Mouse (Mus musculus) layer of hippocampus, adult 2 months (tissue): ENCODE data around the gene Txndc2. TPM values are rescaled to one million over a fixed set of nuclear protein-coding genes. Genes with fewer than 3 reads are reported as not detected.

Source experiments
- DNase-seq, 2 experiments: peaks; one replicate each; pipeline ENCODE4 v3.0.0; 2022; ENCODE audit warnings: low spot score in 2 of 2
- H3K27ac ChIP-seq: fragments of 200-600 bp; 2 replicates; pipeline ENCODE4 v1.8.1; 2022
- H3K4me3 ChIP-seq: fragments of 200-600 bp; 2 replicates; pipeline ENCODE4 v1.8.1; 2022; ENCODE audit warnings: mild to moderate bottlenecking
- CTCF ChIP-seq: fragments of 200-600 bp; conservative IDR thresholded peaks from 2 replicates; pipeline ENCODE4 v1.8.1; 2022; ENCODE audit warnings: antibody characterized with exemption, mild to moderate bottlenecking, moderate library complexity
- total RNA-seq, 2 experiments: library from RNA; stranded (reverse); gene quantifications; 2 replicates each; pipeline ENCODE4 v1.2.3; 2021

Txndc2 gene
- total RNA-seq, 2 experiments from 2014 or later = not detected

DNA sequence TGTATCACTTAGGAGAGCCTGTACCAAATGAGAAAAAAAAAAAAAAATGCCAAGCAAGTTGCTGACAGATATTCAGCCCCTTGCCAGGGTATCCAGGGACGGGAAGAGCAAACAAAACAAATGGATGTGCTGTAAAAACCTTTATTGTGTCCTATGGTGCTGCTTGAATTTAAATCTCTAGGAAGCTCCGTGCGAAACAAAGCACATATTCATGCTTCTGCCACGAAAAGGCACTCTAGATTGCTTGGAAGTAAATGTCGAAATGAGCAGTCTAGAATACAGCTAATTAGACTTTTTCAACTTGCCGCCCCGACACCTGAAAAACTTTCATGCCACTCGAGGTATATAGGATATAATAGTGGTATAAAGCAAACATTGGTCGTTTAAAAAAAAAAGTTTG lies 27.5 kb downstream of the Txndc2 start:
- DNase-seq = no peak
- TF ChIP-seq CTCF = no peak
- H3K4me3 ChIP-seq = peak overlapping the region; percentile 85
- peak overlapping the region; percentile 100 for H3K27ac ChIP-seq

GRCm38 (mm10) chr17:65613463-65614412 lies 28.2 kb downstream of the Txndc2 start, which contains the start of gene Vapa:
Vapa (minus strand) TSS chr17:65613555.
- Histone ChIP-seq H3K27ac (peak within 1 kb of the TSS; percentile 100), H3K4me3 (peak within 1 kb of the TSS; percentile 90)
- no peak for TF ChIP-seq CTCF
- peak; percentile 97 to 99 for DNase-seq

DNA sequence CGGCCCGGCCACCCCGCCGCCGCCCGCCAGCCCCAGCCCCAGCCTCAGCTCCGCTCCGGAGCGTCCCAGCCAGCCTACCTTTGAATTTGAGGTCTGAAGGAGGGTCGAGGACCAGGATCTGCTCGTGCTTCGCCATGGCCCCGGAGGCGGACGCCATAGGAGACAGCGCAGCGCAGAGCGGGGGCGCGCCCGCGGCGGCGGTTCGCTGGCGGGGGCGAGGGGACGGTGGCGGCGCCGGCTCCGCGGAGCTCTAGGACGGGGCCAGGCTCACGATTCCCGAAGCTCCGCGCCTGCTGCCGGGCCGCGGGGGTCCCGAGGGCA lies 28.9 kb downstream of the Txndc2 start:
- no peak for TF ChIP-seq CTCF

DNA sequence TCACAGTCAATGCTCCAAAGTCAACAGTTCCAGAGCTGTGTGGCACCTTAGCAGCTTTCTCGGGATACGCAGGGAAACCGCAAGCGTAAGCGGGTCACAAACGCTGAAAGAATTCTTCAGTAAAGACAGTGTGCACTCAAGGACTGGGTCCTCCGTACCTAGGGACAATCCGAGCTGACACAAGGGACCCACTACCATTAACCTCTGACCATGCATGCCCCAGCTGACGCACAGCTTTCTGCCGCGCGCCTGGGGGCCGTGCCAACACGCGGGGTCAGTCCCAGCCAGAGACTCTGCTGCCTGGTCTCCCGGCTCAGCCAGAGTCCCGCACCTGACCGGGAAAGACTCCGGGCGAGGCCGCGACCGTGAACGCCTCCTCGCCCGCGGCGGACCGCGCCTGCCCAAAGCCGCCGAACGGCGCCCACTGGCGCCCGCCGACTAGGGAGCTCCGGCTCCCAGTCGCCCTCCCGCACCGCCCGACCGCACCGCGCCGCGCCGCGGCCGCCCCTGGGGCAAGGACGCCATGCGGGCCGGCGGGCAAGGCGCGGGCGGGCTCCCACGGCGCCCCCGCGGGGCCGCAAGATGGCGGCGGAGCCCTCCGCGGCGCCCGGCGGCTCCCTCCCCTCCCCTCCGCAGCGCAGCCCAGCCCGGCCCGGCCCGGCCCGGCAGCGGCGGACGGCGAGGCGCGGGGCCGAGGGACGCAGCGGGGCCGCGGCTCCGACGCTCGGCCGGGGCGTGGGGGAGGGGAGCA lies 29.4 kb downstream of the Txndc2 start:
- peak; percentile 13 to 25 for DNase-seq
- TF ChIP-seq CTCF = no peak
- H3K4me3 ChIP-seq = peak overlapping the region; percentile 90
- H3K27ac ChIP-seq = peak overlapping the region; percentile 100

More for the DNA sequence above, 28.9 kb downstream of the Txndc2 start:
- DNase-seq = no peak
- Histone ChIP-seq H3K4me3 (peak overlapping the region; percentile 85), H3K27ac (peak overlapping the region; percentile 100)

GRCm38 (mm10) chr17:65611721-65612120 lies 30.2 kb downstream of the Txndc2 start:
- Histone ChIP-seq H3K4me3 (peak overlapping the region; percentile 90), H3K27ac (no peak overlapping the region)
- TF ChIP-seq CTCF = no peak
- no peak for DNase-seq

DNA sequence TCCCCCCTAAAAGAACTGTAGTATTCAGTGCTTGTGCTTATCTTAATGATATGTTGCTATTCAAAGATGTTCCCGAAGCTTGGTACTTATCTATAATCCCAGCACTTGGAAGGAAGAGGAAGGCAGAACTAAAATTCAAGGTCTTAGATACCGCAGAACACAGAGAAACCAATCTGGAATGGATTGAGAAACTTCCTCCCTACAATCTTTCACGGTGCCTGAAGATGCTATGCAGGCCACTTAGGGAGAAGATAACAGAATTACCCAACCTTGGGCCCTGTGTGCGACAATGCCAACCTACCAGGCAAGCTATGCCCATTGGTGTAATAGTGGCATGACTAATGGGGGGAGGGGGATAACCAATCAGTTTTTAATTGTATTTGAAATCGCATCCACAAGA lies 33.2 kb downstream of the Txndc2 start:
- Histone ChIP-seq H3K4me3 (no peak overlapping the region), H3K27ac (no peak overlapping the region)
- no peak for TF ChIP-seq CTCF
- DNase-seq = no peak

DNA sequence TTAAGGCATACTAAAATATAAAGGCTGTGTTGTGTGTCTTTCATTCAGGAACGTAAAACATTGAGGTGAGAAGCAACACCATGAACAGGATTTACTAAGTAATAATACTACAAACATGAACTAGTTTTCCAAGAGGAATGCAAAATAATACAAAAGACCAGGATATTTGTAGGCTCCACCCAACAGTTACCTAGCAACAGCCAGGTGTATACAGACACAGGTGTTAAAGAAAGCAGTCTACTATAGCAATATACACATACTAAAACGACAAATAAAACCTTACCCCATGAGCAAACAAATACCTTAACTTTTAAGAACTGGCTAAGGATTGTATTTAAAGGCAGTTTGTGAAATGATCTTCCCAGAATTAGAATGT lies 33.7 kb downstream of the Txndc2 start:
- no peak for DNase-seq
- TF ChIP-seq CTCF = no peak
- H3K27ac ChIP-seq = no peak overlapping the region
- no peak overlapping the region for H3K4me3 ChIP-seq

DNA sequence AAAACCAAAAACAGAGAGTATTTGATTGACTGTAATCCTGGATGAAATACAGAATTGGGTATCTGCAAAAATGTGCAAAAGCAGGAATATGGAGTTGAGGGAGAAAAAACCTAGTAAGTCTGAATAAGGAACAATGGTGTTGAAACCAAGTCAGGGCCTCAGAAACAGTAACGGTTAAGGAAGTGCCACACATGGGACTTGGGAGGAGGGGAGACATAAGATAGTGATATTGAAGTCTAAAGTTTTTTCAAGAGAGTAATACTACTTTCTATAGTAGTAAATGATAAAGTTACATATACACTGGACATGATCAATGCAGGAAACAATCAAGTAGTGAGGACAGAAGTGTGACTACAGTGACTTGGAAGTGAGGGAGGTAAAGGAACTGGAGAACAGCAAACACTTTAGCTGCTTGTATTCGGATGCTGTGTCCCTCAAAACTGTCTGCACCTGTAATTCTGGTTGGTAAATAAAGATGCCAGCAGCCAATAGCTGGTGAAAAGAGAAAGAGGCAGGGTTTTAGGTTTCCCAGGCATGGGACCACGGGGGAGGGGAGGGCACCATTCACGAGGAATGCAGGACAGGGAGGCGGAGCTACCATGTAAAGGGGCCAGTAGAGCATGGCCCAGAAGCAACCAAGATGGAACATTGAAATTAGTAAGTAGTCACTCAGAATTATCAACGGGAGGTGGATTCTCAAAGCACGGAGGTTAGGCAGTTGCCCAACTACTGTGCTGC lies 34.2 kb downstream of the Txndc2 start:
- no peak for DNase-seq
- TF ChIP-seq CTCF = no peak
- Histone ChIP-seq H3K4me3 (no peak overlapping the region; the same call in 1 of the 2 replicates), H3K27ac (no peak overlapping the region)

DNA sequence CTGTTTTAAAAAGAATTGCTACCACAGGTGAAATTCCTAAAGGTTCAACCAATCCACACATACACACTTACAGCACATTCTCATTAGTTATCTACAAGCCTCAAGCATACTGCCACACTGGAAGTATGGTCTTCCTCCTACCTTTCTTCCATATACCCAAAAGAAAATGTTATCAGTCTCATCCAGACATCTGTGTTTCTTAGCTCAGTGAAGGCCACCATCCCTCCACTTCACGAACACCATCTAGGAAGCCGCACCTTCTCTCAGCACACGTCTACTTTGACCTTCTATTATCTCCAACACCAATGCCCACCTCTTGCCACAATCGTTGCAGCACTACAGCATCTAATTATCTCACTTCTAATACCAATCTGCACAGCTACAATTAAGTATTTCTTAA lies 36.0 kb downstream of the Txndc2 start:
- no peak for TF ChIP-seq CTCF

GRCm38 (mm10) chr17:65604892-65605291 lies 37.1 kb downstream of the Txndc2 start:
- no peak for DNase-seq
- TF ChIP-seq CTCF = no peak
- no peak overlapping the region for H3K27ac ChIP-seq

More for the DNA sequence above, 36.0 kb downstream of the Txndc2 start:
- Histone ChIP-seq H3K4me3 (no peak overlapping the region), H3K27ac (no peak overlapping the region)
- DNase-seq = no peak

DNA sequence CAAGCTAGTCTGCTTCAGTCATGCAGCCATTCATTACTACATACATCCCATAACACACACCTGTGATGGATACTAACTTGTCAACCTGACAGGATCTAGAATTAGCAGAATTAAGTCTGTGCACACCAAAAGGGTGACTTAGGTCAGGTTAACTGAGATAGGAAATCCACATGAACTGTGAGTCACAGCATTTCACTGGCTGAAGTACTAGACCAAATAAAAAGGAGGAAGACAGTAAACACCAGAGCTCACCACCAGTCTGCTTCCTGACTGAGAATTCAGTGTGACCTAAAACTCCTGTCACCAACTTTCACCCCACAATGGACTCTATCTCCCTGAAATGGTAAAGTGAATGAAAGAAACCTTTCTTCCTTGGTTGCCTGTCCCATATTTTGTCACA lies 37.7 kb downstream of the Txndc2 start:
- TF ChIP-seq CTCF = 0 out of 2 replicates have a peak, but pooled peaks have one; percentile 9
- Histone ChIP-seq H3K4me3 (no peak overlapping the region), H3K27ac (no peak overlapping the region)
- no peak for DNase-seq

More at GRCm38 (mm10) chr17:65604892-65605291, 37.1 kb downstream of the Txndc2 start:
- no peak overlapping the region for H3K4me3 ChIP-seq

GRCm38 (mm10) chr17:65597857-65598486 lies 44.0 kb downstream of the Txndc2 start:
- no peak for DNase-seq
- no peak for TF ChIP-seq CTCF

More at GRCm38 (mm10) chr17:65597857-65598486, 44.0 kb downstream of the Txndc2 start:
- no peak overlapping the region for H3K27ac ChIP-seq
- no peak overlapping the region for H3K4me3 ChIP-seq
